Mouse (Mus musculus) large intestine, adult 2 months (tissue): ENCODE results near the gene Hnrnpd. TPM values are rescaled to one million over a fixed set of nuclear protein-coding genes. Genes with fewer than 3 reads are reported as not detected.

Experiments
- DNase-seq: peaks from one replicate; pipeline ENCODE4 v3.0.0-alpha.2; 2012; ENCODE audit warnings: low read depth, low spot score
- WGBS: fragments of 180-500 bp; shearing (Covaris S2); methylation state at CpG from one replicate; pipeline ENCODE4 v1.1.7; 2018; 5-methylcytosine and 5-hydroxymethylcytosine counted together
- polyA plus RNA-seq: library from polyadenylated mRNA; depleted of rRNA; stranded (reverse); fragments of >200 nt; gene quantifications from 2 replicates; pipeline ENCODE4 v1.2.3, GENCODE M21; 2012; rRNA removed

Gene Hnrnpd
- 14.8 and 18.6 TPM in 2 replicates for polyA plus RNA-seq

GRCm38 (mm10) chr5:99978699-99979442 lies at the start of gene Hnrnpd, which contains the start of gene 4930524J08Rik:
Hnrnpd (minus strand) TSS chr5:99978938.
4930524J08Rik (plus strand) TSS chr5:99979061.
- DNase-seq = peak; percentile 93

GRCm38 (mm10) chr5:100024868-100025267 lies 46.1 kb upstream of the Hnrnpd start:
- WGBS = 22% methylated on average over 1 of the region's 1 CpGs
- no peak for DNase-seq

More at GRCm38 (mm10) chr5:99978699-99979442, at the start of gene Hnrnpd, which contains the start of gene 4930524J08Rik:
- under 1% methylated on average over 97 of the region's 97 CpGs for WGBS

GRCm38 (mm10) chr5:100024403-100024802 lies 45.7 kb upstream of the Hnrnpd start:
- 83% methylated on average over 5 of the region's 5 CpGs for WGBS
- no peak for DNase-seq

GRCm38 (mm10) chr5:100020089-100020488 lies 41.4 kb upstream of the Hnrnpd start:
- no peak for DNase-seq

GRCm38 (mm10) chr5:100012599-100012998 lies 33.9 kb upstream of the Hnrnpd start:
- WGBS = 94% methylated on average over 9 of the region's 9 CpGs
- DNase-seq = no peak

- 65% methylated on average over 3 of the region's 3 CpGs for WGBS
- DNase-seq = no peak
Measured at GRCm38 (mm10) chr5:100008485-100008884, 29.7 kb upstream of the Hnrnpd start.

GRCm38 (mm10) chr5:100007040-100007375 lies 28.3 kb upstream of the Hnrnpd start:
- WGBS = 67% methylated on average over 4 of the region's 4 CpGs
- no peak for DNase-seq

- WGBS = 33% methylated on average over 4 of the region's 4 CpGs
- DNase-seq = peak; percentile 97
Measured at GRCm38 (mm10) chr5:100006324-100007039, 27.7 kb upstream of the Hnrnpd start.

GRCm38 (mm10) chr5:100005896-100006295 lies 27.2 kb upstream of the Hnrnpd start:
- DNase-seq = no peak
- WGBS = 26% methylated on average over 6 of the region's 6 CpGs

GRCm38 (mm10) chr5:100005431-100005830 lies 26.7 kb upstream of the Hnrnpd start:
- 36% methylated on average over 3 of the region's 3 CpGs for WGBS
- DNase-seq = peak; percentile 54

GRCm38 (mm10) chr5:100003895-100004294 lies 25.2 kb upstream of the Hnrnpd start:
- 85% methylated on average over 4 of the region's 4 CpGs for WGBS
- DNase-seq = no peak

GRCm38 (mm10) chr5:100000500-100000899 lies 21.8 kb upstream of the Hnrnpd start:
- 75% methylated on average over 8 of the region's 8 CpGs for WGBS
- no peak for DNase-seq

- no peak for DNase-seq
- 78% methylated on average over 7 of the region's 7 CpGs for WGBS
Measured at GRCm38 (mm10) chr5:100000048-100000447, 21.3 kb upstream of the Hnrnpd start.

GRCm38 (mm10) chr5:99994680-99995079 lies 15.9 kb upstream of the Hnrnpd start:
- 50% methylated on average over 3 of the region's 3 CpGs for WGBS

GRCm38 (mm10) chr5:99994166-99994565 lies 15.4 kb upstream of the Hnrnpd start:
- DNase-seq = no peak
- 44% methylated on average over 3 of the region's 3 CpGs for WGBS

More at GRCm38 (mm10) chr5:99994680-99995079, 15.9 kb upstream of the Hnrnpd start:
- no peak for DNase-seq

- WGBS = 83% methylated on average over 9 of the region's 9 CpGs
- DNase-seq = no peak
Measured at GRCm38 (mm10) chr5:99983452-99984061, 4.8 kb upstream of the Hnrnpd start.

- no peak for DNase-seq
- 2% methylated on average over 50 of the region's 50 CpGs for WGBS
Measured at GRCm38 (mm10) chr5:99977516-99978301, 1.0 kb downstream of the Hnrnpd start.

- 2% methylated on average over 8 of the region's 8 CpGs for WGBS
- no peak for DNase-seq
Measured at GRCm38 (mm10) chr5:99976334-99976955, 2.3 kb downstream of the Hnrnpd start.

- WGBS = 10% methylated on average over 1 of the region's 1 CpGs
- DNase-seq = no peak
Measured at GRCm38 (mm10) chr5:99975776-99976175, 3.0 kb downstream of the Hnrnpd start.
